9 mouse cellular contexts compared by ENCODE assay signal in genomic region chr11:5855902-5856301, GRCm38 (mm10). TPM values are rescaled to one million over a fixed set of nuclear protein-coding genes. Genes with fewer than 3 reads are reported as not detected.
DNase-seq lines count a peak whose midpoint lies in the region; ATAC-seq and TF ChIP-seq lines count a peak whose summit lies in the region.
"Had no signal": no experiment of that assay in that cellular context is flagged by ENCODE, and none has a peak within 500 bp of the region (broad histone marks: within the 10 kb centered on the region; RNA-seq: fewer than 3 reads in every experiment).

No protein-coding gene starts in this region.

- 33% methylated on average over 7 of the region's 7 CpGs for WGBS in hindbrain, embryonic 10.5 days
- 39% methylated on average over 7 of the region's 7 CpGs for WGBS in hindbrain, embryonic 12.5 days
- WGBS in liver, postnatal 0 days (ENCODE audit: insufficient replicate concordance), result 45% methylated on average over 7 of the region's 7 CpGs

- H3K4me3 ChIP-seq in hindbrain, embryonic 10.5 days, result no peak overlapping the region
- no peak overlapping the region for H3K4me3 ChIP-seq in hindbrain, embryonic 12.5 days
- H3K4me3 ChIP-seq in liver, postnatal 0 days (ENCODE audit: low read depth, low read length), result no peak overlapping the region

- H3K27me3 ChIP-seq in hindbrain, embryonic 10.5 days (ENCODE audit: insufficient read depth, poor library complexity, severe bottlenecking), result peaks cover 16% of the 10 kb centered on the region
- H3K27me3 ChIP-seq in hindbrain, embryonic 12.5 days, result peaks cover 13% of the 10 kb centered on the region
- H3K27me3 ChIP-seq in liver, postnatal 0 days (ENCODE audit: insufficient read depth, low read length), result 0 out of 2 replicates have a peak, but pooled peaks cover 3% of the 10 kb centered on the region

- TF ChIP-seq CTCF in liver, postnatal 0 days (IDR thresholded peaks at IDR 0.05; ENCODE audit: low read depth), result no peak

- no peak for ATAC-seq in hindbrain, embryonic 12.5 days (ENCODE audit: low FRiP score)
- ATAC-seq in inflammation-experienced regulatory T-cells, adult 6 months, result no peak
- ATAC-seq in liver, postnatal 0 days, result no peak

- H3K9me3 ChIP-seq in hindbrain, embryonic 10.5 days, result 0 out of 2 replicates have a peak, but pooled peaks cover 9% of the 10 kb centered on the region
- no peaks in the 10 kb centered on the region for H3K9me3 ChIP-seq in hindbrain, embryonic 12.5 days (replicated peaks)
- no peaks in the 10 kb centered on the region for H3K9me3 ChIP-seq in liver, postnatal 0 days (ENCODE audit: low read length)

- H3K9ac ChIP-seq in hindbrain, embryonic 12.5 days, result no peak overlapping the region
- no peak overlapping the region for H3K9ac ChIP-seq in liver, postnatal 0 days (replicated peaks)

- peaks cover 8% of the 10 kb centered on the region; the same call in 1 of the 2 replicates for H3K4me1 ChIP-seq in hindbrain, embryonic 10.5 days (replicated peaks)
- peaks cover 4% of the 10 kb centered on the region; the same call in 1 of the 2 replicates for H3K4me1 ChIP-seq in hindbrain, embryonic 12.5 days
- no peaks in the 10 kb centered on the region for H3K4me1 ChIP-seq in liver, postnatal 0 days (ENCODE audit: insufficient read depth)

- TF ChIP-seq EP300 in liver, postnatal 0 days (IDR thresholded peaks at IDR 0.05; ENCODE audit: low read depth), result no peak

- peak; percentile 31 for DNase-seq in hindbrain, embryonic 10.5 days (ENCODE audit: low spot score)
- DNase-seq in adipocyte (ENCODE audit: low spot score), result peak; percentile 50
- peak; percentile 71 to 80 for DNase-seq in heart, adult 18-20 months
- DNase-seq in kidney, postnatal 36 days, result peak; percentile 42 to 52
- peak; percentile 63 for DNase-seq in lung, postnatal 14 days
- no peak for DNase-seq in liver, postnatal 0 days

- no peak overlapping the region for H3K4me2 ChIP-seq in hindbrain, embryonic 12.5 days (replicated peaks)
- no peak overlapping the region for H3K4me2 ChIP-seq in liver, postnatal 0 days (ENCODE audit: low read depth, low read length)

- H3K36me3 ChIP-seq in hindbrain, embryonic 10.5 days, result no peaks in the 10 kb centered on the region
- no peaks in the 10 kb centered on the region for H3K36me3 ChIP-seq in hindbrain, embryonic 12.5 days
- no peaks in the 10 kb centered on the region for H3K36me3 ChIP-seq in liver, postnatal 0 days (replicated peaks; ENCODE audit: insufficient read depth, low read length)
- H3K36me3 ChIP-seq: G1E had no signal

- H3K27ac ChIP-seq in hindbrain, embryonic 10.5 days, result 0 out of 2 replicates have a peak overlapping the region, but pooled peaks have one; percentile 17
- H3K27ac ChIP-seq in hindbrain, embryonic 12.5 days, result no peak overlapping the region
- no peak overlapping the region for H3K27ac ChIP-seq in liver, postnatal 0 days (ENCODE audit: low read depth)

RNA-seq across cellular contexts. Expression of gene Aebp1, which starts 5.8 kb away (rescaled TPM):
- polyA plus RNA-seq in hindbrain, embryonic 10.5 days (2016; fragmentation: Nextera tagmentation; extraction: Ambion mirVana), result 12.5 and 24.3 TPM in 2 replicates
- 41.4 and 52.2 TPM in 2 replicates for polyA plus RNA-seq in hindbrain, embryonic 12.5 days (2016; fragmentation: Nextera tagmentation; extraction: Ambion mirVana)
- 10 to 100 TPM; 16.4 to 26.9 TPM for total RNA-seq in heart, adult 18-20 months (2021)
- polyA plus RNA-seq in inflammation-experienced regulatory T-cells, adult 6 months (2017; shearing (Covaris generic)), result under 1 TPM in 2 of 3 experiments, not detected in 1; 0.13 to 0.90 TPM
- polyA plus RNA-seq in liver, postnatal 0 days (2015; fragmentation: Nextera tagmentation; extraction: Ambion mirVana), result 2.9 and 3.1 TPM in 2 replicates
- total RNA-seq: G1E had no signal
- polyA plus RNA-seq: G1E had no signal

RNA-seq across cellular contexts. Expression of gene Polm, which starts 18.1 kb away (rescaled TPM):
- 9.5 and 10.3 TPM in 2 replicates for polyA plus RNA-seq in hindbrain, embryonic 10.5 days (2016; fragmentation: Nextera tagmentation; extraction: Ambion mirVana)
- 8.5 TPM in 2 replicates for polyA plus RNA-seq in hindbrain, embryonic 12.5 days (2016; fragmentation: Nextera tagmentation; extraction: Ambion mirVana)
- total RNA-seq in heart, adult 18-20 months (2021), result 1 to 10 TPM; 1.7 to 3.3 TPM
- 10 to 100 TPM; 15.9 to 27.5 (median 21.3) TPM for polyA plus RNA-seq in inflammation-experienced regulatory T-cells, adult 6 months (2017; shearing (Covaris generic))
- 2.1 and 2.3 TPM in 2 replicates for polyA plus RNA-seq in liver, postnatal 0 days (2015; fragmentation: Nextera tagmentation; extraction: Ambion mirVana)

RNA-seq across cellular contexts. Expression of gene Pold2, which starts 22.2 kb away (rescaled TPM):
- 137 and 152 TPM in 2 replicates for polyA plus RNA-seq in hindbrain, embryonic 10.5 days (2016; fragmentation: Nextera tagmentation; extraction: Ambion mirVana)
- polyA plus RNA-seq in hindbrain, embryonic 12.5 days (2016; fragmentation: Nextera tagmentation; extraction: Ambion mirVana), result 79.6 and 84.1 TPM in 2 replicates
- total RNA-seq in heart, adult 18-20 months (2021), result 10 to 100 TPM; 35.4 to 40.6 TPM
- 10 to 100 TPM; 22.6 to 33.0 (median 30.2) TPM for polyA plus RNA-seq in inflammation-experienced regulatory T-cells, adult 6 months (2017; shearing (Covaris generic))
- 24.0 and 27.0 TPM in 2 replicates for polyA plus RNA-seq in liver, postnatal 0 days (2015; fragmentation: Nextera tagmentation; extraction: Ambion mirVana)

RNA-seq across cellular contexts. Expression of gene Myl7, which starts 42.7 kb away (rescaled TPM):
- 2.6 and 14.6 TPM in 2 replicates for polyA plus RNA-seq in hindbrain, embryonic 10.5 days (2016; fragmentation: Nextera tagmentation; extraction: Ambion mirVana)
- polyA plus RNA-seq in hindbrain, embryonic 12.5 days (2016; fragmentation: Nextera tagmentation; extraction: Ambion mirVana), result 1.1 and 1.7 TPM in 2 replicates
- total RNA-seq in heart, adult 18-20 months (2021), result 100 to 1,000 TPM; 602 to 633 TPM
- polyA plus RNA-seq in inflammation-experienced regulatory T-cells, adult 6 months (2017; shearing (Covaris generic)), result not detected
- polyA plus RNA-seq in liver, postnatal 0 days (2015; fragmentation: Nextera tagmentation; extraction: Ambion mirVana), result 2.4 and 2.6 TPM in 2 replicates
- total RNA-seq: G1E had no signal
- polyA plus RNA-seq: G1E had no signal

RNA-seq across cellular contexts. Expression of gene Pgam2, which starts 52.4 kb away (rescaled TPM):
- polyA plus RNA-seq in hindbrain, embryonic 10.5 days (2016; fragmentation: Nextera tagmentation; extraction: Ambion mirVana), result 5.7 and 6.5 TPM in 2 replicates
- 6.6 and 13.2 TPM in 2 replicates for polyA plus RNA-seq in hindbrain, embryonic 12.5 days (2016; fragmentation: Nextera tagmentation; extraction: Ambion mirVana)
- 1,000 to 10,000 TPM in 1 of 2 experiments, 100 to 1,000 TPM in 1; 827 to 1,050 TPM for total RNA-seq in heart, adult 18-20 months (2021)
- polyA plus RNA-seq in inflammation-experienced regulatory T-cells, adult 6 months (2017; shearing (Covaris generic)), result 1 to 10 TPM; 1.6 to 2.3 (median 2.3) TPM
- 1.1 and 16.6 TPM in 2 replicates for polyA plus RNA-seq in liver, postnatal 0 days (2015; fragmentation: Nextera tagmentation; extraction: Ambion mirVana)
